Mouse (Mus musculus): ENCODE data around the gene Siah3.
"Not testable (repeated sequence)": the region's sequence is repeated elsewhere in the genome, so short reads cannot be mapped to it uniquely, and the experiment has no call there.

Siah3 gene

DNA sequence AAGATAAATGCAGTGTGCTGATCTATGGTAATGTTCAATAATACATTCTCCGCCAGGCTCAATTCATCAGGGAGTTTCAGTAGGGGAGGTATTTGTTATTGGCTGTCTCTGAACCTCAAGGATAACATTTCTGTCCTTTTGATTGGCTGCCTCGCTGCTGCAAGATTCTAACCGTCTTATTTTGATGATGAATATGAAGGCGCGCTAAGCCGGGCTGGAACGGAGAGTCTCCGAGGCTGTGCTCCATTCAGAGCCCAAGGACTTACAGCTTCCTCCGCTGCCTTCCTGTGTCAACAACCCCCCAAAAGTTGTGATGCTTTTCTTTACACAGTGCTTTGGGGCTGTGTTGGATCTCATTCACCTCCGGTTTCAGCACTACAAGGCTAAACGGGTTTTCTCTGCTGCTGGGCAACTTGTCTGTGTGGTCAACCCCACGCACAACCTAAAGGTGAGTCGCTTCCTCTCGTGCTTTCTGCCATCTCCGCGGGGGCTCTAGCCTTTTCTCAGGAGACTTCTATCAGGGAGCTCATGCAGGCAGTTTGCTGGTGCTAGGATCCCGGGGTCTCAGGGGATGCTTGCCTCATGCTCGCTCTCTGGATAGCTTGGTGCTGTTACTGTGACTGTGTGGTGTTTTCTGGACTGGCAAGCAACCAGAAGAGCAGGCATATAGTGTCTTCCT, at the start of gene Siah3:
Gene Siah3 (plus strand): TSS at position 240 of the 679 bp plus-strand sequence.
- peak; percentile 61 to 62 for DNase-seq

DNA sequence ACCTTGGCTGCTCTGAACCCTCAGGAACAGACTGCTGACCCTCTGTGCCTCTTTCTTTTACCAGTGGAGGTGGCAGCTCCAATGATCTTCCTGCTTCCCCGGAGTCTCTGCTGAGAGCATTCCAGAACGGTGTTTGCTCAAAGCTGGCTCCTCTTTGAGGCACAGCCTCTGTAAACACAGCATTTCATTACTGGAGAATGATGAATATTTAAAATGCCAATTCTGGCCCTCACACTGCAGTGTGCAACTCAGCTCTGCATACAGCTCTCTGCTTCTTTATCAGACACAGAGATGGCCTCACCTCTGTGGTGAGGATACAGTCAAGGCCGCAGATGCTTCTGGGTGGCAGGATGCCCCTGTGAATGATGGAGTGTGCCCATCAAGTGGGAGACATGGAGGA, 46.0 kb upstream of the Siah3 start:
- no peak for DNase-seq

DNA sequence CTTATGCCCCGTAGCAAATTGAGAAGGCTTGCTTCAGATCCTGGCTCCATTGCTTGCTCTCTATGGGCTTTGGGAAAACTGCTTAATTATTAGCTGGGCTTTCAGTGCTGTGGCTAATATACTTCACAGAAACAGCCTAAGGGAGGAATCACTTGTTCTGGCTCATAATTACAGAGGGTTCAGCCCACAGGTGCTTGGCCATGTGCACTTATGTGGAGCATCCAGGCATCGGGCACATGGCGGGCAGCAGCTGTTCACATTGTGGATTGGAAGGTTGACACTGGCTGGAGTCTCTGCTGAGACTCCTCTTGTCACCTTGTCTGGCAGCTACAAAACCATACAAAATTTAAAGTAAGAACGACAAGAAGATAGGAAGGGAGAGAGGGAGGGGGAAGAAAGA, 45.4 kb upstream of the Siah3 start:
- no peak for DNase-seq

DNA sequence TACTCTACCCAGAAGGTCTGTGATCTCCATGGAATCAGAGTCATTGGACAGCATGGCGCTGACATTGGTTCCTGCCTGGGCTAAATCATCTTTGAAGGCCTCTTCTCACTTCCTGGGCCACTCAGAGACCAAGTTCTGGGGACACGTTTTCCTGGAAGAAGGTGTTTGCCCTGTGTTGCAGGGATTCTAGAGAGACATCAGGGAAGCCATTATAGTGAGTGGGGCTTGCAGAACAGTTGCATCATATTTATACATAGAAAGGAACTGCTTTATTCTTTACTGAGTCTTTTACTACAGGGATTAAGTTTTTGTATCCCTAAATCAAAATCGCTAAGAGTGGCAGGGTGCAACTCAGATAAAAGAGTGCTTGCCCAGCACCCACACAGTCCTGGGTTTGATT, 37.1 kb upstream of the Siah3 start:
- no peak for DNase-seq

DNA sequence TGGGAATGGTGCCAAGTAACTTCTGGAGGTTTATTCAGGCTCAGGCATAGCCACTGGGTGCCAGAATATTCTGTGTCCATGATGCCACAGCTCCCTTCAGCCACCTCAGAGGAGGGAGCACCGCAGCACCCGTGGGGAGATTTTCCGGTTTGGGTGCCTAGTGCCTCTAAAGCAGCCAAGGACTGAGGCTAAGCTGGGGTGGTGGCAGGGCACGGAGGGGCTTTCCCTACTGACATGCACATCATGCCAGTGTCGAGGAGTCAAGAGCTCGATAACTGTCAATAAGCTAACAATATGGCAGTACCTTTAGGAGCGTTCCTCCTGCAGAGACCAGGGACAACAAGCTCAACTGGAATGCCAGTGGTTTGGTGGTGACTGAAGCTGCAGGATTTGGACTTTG, 35.9 kb upstream of the Siah3 start:
- no peak for DNase-seq

DNA sequence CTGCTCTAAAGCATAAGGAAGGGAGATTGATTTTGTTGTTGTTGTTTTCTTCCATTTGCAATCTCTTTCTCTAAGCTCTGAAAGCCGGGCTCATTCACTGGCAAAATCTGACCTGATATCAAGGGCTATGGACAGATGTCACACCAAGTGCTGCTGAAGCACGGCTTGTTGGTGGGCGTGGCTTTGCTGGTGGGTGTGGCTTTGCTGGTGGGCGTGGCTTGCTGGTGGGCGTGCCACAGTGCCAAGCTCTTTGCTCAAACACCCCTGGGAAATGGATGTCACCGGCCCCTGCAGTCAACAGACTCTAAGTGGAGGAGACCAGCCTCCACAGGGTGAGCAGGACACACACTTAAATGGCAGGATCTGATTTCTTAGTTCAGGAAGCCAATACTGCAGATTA, 35.0 kb upstream of the Siah3 start:
- no peak for DNase-seq

- DNase-seq: no peak
Measured at GRCm38 (mm10) chr14:75431173-75431786, 24.5 kb upstream of the Siah3 start.

DNA sequence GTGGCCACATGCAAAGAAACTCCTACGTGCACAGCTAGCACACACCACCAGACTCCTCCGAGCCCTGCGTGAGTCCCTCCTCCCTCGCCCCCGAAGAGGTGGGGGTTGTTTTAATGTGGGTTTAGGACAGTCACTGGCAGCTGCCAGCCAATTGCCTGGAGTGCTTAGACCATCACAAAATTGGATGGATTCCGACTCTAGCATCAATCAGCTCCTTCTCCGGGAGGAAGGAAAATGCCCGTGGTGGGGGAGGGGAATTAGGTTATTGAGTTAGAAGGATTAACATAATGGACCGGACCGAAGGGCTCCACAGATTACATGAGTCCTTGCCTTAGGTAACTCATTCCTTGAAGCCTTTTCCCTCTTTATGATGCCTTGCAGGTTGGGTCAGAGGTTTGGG, 22.9 kb upstream of the Siah3 start:
- no peak for DNase-seq

GRCm38 (mm10) chr14:75434576-75434975, 21.2 kb upstream of the Siah3 start:
- DNase-seq: peak in 1 of 2 experiments; percentile 29

GRCm38 (mm10) chr14:75444486-75445105, 11.2 kb upstream of the Siah3 start:
- DNase-seq: no peak

DNA sequence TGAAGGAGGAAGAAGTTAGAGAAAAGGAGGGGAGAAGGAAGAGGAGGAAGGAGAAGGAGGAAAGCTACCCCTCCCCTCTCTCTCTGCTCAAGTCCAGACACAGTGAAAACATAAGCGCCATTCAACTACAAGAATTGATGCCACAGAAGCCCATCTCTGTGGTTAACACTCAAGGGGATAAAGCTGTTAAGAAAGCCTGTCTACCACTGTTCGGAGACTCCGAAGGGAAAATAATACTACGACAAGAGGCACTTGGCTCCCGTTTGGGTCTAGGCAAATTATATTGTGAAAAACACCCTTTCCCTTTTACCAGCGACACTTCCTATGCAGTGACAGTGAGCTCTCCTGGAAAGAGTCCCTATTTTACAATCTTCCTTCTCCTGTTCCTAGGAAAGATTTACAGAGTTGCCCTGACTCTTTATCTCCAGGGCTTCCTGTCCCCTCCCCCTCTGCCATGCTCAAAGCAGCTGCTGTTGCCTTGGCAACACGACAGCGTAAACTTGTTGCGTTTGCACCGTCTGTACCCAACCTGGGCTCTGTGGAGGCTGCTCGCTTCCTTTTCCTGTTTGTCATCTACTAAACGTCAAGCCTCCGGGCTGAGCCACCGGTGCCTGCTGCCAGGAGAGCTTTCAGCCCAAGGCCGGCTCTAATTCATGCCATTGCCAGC, 10.4 kb upstream of the Siah3 start:
- peak; percentile 48 to 68 for DNase-seq

- DNase-seq: no peak
Measured at GRCm38 (mm10) chr14:75445948-75446281, 9.9 kb upstream of the Siah3 start.

GRCm38 (mm10) chr14:75446314-75446713, 9.5 kb upstream of the Siah3 start:
- not testable (repeated sequence) for DNase-seq

GRCm38 (mm10) chr14:75453906-75454305, 1.9 kb upstream of the Siah3 start:
- no peak for DNase-seq

DNA sequence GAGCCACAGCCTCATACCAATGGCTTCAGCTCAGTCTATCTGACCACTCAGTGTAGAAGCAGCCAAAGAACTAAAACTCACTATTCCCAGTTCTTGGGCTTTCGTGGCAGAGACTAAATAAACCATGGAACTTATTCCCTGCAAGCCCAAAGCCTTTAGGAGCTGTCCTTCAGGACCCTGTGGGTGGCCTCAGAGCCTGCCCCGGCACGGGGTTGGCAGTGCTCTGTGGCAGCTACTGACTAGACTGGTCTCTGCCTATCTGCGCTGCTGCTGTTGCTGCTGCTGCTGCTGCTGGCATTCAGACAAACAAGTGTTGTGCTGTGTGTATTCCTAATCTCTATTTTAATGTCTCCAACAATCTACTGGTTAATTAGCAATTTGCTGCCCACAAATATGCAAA, 1.1 kb upstream of the Siah3 start:
- peak in 1 of 2 experiments; percentile 29 for DNase-seq

DNA sequence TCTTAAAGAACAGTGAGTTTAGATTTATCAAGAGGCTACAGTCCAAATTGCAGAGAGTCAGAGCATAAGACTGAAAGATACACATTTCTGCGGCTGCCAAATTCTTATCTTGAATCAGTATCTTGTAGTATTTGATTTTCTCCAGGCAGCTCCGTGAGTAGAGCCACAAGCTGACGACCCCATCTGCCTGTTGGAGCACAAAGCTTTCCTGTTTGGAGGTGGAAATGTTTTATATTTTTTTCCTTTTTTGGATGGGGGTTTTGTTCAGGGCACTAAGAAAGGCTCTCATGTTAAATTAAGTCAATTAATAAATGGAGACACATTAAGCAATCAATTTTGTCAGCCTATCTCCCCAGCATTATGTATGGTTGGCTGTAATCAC, 430 bp upstream of the Siah3 start:
- no peak for DNase-seq

GRCm38 (mm10) chr14:75456489-75457220, 873 bp downstream of the Siah3 start:
- DNase-seq: peak; percentile 55 to 62

DNA sequence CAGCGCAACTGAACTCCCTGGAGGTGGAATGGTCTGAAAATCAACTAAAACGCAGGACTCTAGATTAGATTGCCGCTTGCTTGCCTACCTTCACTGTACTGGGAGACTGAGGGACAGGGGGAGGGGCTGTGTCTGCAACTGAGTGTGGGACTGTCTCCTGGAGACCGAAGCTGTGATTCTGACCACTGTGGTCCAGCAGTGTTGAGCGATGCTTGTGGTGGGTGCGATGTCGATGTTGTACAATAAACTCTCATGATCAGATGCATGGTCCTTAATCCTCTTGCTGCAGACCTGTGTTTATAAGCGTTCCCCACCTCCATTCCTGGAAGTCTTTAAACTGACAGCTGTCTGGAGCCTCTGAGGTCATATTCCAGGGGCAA, 1.4 kb downstream of the Siah3 start:
- no peak for DNase-seq

GRCm38 (mm10) chr14:75459431-75459830, 3.6 kb downstream of the Siah3 start:
- no peak for DNase-seq

GRCm38 (mm10) chr14:75459991-75460390, 4.2 kb downstream of the Siah3 start:
- no peak for DNase-seq

DNA sequence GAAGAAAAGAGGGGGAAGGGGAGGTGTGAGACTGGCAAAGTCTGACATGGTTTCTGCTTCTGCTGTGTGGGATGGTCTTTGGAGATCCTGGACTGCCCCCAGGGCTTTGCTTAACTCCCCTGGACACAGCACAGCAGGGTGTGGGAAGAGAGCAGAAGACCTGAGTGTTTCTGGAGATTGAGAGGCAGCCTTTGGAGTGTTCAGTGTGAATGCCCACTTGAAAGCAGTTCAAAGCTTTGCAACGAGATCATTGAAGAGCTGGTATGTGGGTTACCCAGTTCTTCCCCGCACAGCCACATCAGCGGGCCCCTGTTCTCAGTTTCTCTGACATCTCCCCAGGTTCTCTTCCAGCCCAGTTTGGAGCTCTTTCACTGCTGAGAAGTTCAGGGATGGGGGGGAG, 4.7 kb downstream of the Siah3 start:
- DNase-seq: no peak

DNA sequence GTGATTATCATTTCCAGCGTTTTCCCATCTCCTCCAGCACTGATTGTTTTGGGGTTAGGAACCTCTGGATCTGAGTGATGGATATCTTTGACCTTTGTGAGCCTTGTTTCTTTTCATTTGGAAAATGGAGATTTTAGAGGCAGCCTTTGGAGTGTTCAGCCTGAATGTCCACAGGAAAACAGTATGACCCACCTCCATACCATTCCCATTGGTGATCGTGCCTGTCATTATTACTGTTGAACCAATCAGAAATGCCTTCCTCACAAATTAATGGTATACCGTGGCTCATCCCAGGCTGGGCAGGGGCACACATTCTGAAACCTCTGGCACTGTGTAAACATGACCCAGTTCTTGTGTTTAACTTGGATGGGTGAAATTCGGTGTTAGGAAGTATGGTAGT, 6.0 kb downstream of the Siah3 start:
- DNase-seq: no peak

DNA sequence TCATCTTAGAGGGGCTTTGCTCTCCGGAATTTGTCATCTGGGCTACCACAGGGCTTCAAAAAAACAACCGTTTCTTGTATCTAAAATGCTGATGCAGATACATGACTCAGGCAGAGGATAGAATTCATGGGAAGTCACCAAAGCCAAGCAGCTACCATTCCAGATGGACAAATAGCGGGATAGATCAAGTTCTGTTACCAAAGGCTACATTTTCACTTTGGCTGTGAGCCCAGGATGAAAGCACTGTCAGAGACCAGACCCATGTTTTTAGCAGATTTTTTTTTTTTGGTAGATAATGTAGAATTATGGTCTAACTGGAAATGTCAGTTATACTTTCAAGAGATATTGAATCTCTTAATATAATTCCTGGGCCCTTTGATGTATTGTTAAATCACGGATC, 7.4 kb downstream of the Siah3 start:
- DNase-seq: peak in 1 of 2 experiments; percentile 41

Measured in cerebellum, postnatal 25 days (tissue).